Mouse (Mus musculus) mouse embryonic stem cell (cell line): ENCODE data around the gene 1700014D04Rik.
"Not testable (repeated sequence)": the region's sequence is repeated elsewhere in the genome, so short reads cannot be mapped to it uniquely, and the experiment has no call there.

Experiments used
- in situ Hi-C, 2 experiments: fragments of 300-500 bp; cut with MboI; formaldehyde crosslinking; loops; 1 replicate in 1 of 2; 3 replicates in 1 of 2; pipeline ENCODE4 v1.14.3; 2019 to 2020; ENCODE audit warnings: low sequenced_read_pairs in 2 of 2, low pct_unique_long_range_greater_than_20kb in 1 of 2, mixed read lengths in 1 of 2; ENCODE audit not compliant: unreplicated experiment in 1 of 2

Gene 1700014D04Rik

DNA sequence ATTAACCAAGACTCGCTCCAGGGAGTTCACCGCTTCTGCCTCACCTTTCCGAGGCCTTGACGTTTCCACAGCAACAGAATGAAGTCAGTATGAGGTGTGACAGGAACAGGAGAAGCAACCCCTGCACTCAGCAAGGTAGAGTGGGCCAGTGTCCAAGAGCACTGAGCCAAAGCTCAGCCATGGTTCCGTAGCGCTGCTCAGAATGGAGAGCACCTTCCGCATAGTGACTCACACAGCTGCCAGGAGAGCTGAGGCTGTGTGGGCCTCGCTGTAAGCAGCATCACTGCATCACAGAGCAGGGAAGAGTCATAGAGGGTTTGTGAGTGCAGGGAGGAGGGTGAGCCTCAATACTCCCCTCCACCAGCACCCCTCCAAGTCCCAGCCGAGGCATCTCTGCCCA is at the start of gene 1700014D04Rik:
Gene 1700014D04Rik, minus strand, starts transcription at position 42 of the 400 bp plus-strand sequence.
- in situ Hi-C loops, result no loop called here

DNA sequence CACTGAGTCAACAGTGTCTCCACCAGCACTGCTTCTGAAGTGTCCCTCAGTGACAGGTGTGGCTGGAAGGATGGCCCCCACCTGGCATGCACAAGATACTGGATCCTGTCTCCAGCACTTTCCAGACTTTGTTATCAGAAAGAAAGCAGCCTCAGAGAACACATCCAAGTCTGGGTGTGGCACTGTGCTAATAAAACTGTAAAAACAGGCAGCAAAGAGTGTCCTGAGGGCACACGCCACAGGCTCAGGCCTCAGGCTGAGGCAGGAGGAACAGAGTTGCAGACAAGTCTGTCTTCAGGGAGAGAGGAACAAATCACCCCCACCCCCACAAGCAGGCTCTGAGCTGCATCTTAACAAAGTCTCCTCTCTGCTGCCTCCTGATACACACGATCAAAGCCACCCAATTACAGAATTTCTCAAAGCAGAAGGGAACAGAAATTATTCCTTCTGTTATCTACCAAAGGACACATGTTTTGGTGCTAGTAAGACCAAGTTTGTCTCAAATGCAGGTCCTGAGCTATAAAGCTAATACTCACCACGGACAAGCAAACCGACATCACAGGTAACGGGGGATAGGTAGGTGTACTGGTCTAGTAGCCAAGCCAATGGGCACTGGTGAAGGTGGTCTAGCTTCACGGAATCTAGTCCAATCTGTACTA is 49.4 kb upstream of the 1700014D04Rik start:
- in situ Hi-C loops, result no loop called here

DNA sequence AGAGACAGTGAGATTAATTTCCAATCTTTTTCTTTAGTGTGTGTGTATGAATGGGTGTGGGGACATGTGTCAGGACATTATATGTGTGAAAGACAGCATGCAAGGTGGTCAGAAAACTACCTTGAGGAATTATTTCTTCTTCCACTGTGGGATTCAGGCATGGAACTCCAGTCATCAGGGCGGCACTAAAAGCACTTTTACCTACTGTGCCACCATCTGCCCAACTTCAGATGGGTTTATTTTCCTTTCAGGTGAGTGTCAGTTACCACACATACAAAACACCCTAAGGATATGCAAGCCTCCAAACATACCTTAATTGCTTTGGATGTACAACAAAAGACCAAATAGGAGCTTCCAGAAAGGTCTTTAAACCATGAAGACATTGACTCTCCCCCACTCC is 48.2 kb upstream of the 1700014D04Rik start:
- in situ Hi-C loops, result no loop called here

DNA sequence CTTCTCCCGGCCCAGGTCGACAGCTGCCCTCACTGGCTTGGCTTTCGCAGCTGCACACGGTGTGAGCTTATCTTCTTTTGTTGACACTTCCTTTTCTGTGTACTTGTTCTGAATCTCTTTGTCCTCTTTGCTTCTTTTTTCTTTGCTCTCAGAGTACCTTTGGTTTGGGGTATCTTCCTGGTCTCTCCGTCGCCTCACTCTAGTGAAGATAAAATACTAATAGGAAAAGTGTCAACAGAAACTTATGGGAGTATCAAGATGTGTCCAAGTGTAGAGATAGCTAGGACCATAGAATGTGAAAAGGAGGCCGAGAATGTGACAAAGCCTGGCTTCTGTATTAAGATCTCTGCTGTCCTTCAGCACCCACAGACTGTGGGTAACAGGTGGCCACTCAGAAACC is 35.6 kb upstream of the 1700014D04Rik start, which contains the start of gene Gm49354:
Gene Gm49354, minus strand, starts transcription at position 101 of the 400 bp plus-strand sequence.
- in situ Hi-C loops, result no loop called here

DNA sequence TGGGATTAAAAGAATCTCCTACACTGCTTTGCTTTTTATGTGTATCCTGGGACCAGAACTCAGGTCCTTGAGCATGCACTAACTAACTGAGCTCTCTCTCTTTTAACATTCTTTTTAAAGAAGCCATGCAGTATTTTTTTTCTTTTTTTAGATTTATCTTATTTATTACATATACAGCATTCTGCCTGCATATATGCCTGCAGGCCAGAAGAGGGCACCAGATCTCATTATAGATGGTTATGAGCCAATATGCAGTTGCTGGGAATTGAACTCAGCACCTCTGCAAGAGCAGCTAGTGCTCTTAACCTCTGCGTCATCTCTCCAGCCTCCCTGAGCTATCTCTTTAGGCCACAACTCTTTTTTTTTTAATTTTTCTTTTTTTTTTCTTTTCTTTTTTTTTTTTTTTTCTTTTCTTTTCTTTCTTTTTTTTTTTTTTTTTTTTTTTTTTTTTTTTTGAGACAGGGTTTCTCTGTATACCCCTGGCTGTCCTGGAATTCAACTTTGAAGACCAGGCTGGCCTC is 33.3 kb upstream of the 1700014D04Rik start:
- in situ Hi-C loops, result not testable (repeated sequence)

DNA sequence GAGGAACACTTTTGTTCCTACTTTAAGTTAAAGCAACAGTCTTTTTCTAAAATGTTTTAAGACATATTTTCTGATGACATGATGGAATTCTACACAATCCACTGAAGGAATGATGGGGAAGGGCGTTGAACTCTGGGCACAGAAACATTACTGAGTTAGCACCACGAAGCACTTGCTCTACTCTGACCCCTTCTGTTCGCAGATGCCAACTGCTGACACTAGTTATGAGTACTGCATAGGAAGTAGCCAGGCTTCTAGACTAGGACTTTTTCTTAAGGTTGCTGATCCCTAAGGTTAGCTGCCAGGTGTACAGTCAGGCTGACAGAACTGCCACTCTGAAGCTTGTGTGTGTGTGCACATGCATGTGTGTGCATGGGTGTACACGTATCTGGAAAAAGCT is 32.7 kb upstream of the 1700014D04Rik start:
- in situ Hi-C loops, result no loop called here

DNA sequence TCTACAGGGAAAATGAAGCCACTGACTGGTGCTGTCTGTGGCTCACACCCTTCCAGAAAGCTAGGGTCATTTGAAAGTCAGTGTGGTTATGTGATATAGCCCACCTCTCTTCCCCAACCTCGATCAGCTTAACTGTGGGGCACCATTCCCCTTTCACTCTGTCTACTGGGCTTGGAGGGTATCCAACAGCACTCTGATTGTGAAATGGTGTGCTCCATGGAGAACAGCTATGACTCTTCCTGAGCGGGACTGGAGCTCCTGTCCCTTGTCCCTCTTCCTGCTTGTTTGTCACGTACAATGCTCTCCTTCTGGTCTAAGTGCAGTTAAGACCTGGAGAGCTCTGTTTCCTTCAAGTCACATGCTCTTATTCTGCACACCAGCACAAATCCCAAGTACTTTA is 28.6 kb upstream of the 1700014D04Rik start:
- in situ Hi-C loops, result no loop called here

DNA sequence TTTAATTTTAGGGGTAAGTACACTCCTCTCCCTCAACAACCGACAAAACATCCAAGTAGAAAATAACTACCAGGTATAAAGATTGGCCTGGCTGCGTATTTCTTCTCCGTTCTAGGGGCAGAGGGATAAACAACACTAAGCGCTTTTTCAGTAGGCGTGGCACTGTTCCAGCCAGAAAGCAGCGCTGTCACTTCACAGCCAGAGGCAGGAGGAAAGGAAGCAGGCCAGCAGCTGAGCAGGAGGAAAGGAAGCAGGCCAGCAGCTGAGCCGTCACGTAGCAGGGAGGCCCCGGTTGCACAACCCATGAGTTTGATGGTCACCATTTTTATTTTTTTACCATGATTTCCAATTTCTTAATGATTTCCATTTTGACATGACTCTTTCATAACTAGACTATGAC is 24.7 kb upstream of the 1700014D04Rik start:
- in situ Hi-C loops, result no loop called here

DNA sequence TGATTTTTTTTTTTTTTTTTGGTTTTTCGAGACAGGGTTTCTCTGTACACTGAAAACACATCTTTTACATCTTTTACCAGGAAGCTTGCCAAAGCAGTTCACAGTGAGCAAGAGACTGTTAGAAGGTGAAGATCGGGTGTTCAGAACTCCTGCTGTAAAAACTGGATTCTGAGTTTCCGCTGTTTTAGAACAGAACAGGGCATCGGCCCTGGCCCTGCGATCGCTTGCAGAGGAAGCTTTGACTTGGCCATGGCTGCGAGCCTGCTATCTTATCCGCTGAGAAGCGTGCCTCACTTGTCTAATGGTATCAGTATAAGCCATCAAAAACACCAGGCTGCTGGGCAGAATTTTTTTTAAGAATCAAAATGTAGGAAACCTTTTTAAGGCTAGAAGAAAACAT is 24.3 kb upstream of the 1700014D04Rik start:
- in situ Hi-C loops, result no loop called here

DNA sequence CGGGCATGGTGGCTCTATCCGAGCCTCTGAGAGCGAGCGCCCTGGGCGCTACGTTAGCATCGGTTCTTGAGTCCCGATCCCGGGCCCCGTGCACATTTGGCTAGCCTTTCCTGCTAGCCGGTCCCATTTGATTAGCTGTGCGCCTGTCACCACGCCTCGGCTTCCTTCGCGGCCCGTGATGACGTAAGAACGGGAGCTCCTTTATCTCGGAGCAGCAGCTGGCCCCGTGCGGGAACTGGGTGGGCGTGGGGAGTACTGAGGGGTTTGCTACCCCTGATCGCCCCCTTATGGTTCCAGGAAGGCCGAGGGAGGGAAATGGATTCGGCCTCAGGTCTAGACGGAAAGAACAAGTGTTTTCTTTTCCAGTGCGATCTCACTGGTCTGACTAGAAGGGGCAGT is 23.6 kb upstream of the 1700014D04Rik start:
- in situ Hi-C loops, result no loop called here

DNA sequence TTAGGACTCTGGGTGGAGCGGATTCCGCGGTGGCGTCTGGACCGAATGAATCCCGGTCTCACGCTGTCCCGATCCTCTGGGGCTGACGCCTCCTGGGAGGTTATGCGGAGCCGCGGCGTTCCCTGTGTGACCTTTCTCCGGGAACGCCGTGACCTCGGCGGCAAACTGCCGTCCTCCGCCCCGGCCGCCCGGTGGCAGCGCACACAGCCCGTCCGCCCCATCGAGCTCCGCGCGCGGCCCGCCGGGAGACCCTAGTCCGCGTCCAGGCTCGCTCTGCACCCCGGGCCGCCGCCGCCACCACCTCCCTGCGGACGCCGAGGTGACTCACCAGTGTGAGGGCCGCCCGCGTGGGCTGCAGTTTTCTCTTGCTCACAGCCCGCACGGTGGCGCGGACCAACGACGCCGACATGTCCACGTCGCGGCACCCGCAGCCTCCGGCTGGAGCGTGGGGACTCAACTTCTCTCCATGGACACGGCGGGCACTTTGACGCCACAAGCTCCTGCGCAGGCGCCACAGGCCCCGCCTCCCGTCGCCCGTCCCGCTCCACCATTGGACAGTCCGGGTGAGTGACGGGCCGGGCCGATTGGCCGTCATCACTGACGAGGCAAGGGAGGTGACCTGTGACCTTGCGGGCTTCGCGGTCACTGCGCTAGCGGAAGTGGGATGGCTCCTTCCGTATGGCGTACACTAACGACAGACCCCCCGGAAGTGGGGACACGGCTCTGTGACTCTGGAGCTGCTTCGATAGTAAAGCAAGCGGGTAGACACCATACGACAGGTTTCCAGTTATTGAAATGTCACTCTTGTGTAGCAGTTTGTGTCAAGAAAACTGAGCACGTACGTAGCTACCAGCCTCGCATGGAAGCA is 23.0 kb upstream of the 1700014D04Rik start, which contains the start of gene Isca1:
Gene Isca1, minus strand, starts transcription at position 515 of the 868 bp plus-strand sequence.
- in situ Hi-C loops, result no loop called here

DNA sequence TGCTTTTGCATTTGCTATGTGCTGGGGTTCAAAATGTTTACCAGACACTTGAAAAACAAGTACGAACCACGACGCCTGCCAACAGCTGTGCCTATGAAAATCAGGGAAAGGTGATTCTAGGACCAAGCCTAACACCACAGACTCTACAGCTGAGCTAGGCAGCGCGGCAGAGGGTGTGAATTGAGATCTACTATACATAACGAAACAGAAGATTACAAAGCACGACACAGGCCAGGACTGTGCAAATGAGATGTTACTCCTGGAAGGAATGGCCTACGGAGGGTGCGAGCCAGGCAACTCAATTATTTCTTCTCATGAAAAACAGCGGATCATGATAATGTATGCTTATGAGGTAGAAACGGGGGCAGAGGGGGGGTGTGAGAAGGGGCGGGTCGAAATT is 22.0 kb upstream of the 1700014D04Rik start:
- in situ Hi-C loops, result no loop called here

DNA sequence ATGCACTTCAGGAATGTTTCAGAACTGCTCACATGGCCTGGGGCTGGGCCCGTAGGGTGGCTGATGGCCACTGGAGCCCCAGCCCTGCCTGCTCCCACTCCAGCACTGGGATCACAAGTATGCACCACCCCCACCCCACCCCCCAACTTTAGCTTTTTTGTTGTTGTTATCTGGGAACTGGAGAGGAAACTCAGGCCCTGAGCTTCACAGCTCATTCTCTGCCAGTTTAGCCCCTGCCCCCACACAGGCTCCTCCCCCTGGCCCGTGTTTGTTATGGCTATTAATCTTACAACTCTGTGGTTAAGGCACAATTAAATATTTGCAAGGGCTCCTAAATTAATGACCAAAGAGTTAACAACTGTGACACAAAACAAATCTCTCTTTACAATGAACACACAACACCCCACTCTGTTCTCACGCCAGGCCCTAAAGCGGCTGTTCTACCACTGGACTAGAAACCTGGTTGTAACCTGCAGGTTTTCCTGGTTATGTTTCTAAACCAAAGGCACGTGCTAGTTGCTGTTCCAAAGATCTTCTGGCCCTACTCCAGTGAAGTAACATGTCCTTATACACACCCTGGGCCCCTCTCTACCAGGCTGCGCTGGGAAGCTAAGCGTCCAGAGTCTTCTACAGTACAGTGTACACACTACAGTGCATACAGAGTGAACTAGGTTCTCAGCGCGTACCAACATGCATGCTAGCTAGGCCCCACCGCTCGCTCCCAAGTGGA is 20.4 kb upstream of the 1700014D04Rik start:
- in situ Hi-C loops, result no loop called here

DNA sequence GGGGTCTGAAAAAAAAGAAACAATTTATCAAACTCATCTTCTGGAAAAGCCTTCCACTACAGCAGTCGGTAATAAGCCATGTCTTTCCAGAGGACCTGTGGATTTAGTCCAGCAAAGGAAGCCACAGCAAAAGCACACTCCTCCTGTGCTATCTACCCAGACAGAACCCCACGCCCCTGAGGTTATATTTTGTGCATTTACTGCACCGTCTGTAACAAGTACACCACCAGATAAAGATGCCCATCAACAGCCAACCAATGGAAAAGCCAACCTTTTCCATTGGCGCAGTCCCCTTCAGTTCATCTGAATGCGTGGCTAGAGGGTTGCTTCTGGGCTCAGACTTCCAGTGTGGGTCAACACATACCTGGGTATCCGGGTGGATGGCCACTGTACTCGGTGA is 16.2 kb upstream of the 1700014D04Rik start:
- in situ Hi-C loops, result no loop called here

DNA sequence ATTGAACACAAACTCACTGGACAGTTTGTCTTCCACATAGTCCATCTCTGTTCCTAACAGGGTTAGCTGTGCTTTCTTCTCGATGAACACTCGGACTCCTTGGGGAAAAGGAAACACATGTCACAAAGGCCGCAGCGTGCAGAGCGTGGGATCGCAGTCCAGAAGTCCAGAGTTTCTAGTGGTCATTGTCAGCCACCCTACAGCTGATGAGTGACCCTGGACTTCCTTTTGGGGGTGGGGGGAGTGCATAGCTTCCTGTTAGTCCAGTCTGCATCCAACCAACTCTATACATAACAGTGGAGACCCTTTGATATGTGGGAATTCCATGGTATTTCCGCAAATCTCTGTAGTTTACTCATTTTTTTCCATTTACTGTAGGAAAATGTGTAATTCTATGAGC is 10.4 kb upstream of the 1700014D04Rik start:
- in situ Hi-C loops, result no loop called here

DNA sequence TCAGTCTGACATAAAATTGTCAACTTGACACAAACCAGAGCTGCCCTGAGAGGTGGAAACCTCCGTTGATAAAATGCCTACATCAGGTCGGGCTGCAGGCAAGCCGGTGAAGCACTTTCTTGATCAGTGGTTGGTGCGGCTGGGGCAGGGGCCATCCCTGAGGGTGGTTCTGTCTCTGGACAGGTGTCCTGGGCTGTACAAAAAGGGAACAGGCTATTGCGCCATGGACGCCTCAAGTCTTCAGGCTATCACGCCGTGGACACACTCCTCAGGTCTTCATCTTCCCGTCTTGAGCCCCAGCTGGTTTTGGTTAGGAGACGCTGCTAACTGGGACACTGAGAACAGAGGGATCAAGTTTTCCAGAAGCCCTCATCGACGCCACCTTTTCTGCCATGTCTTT is 3.8 kb upstream of the 1700014D04Rik start:
- in situ Hi-C loops, result no loop called here

DNA sequence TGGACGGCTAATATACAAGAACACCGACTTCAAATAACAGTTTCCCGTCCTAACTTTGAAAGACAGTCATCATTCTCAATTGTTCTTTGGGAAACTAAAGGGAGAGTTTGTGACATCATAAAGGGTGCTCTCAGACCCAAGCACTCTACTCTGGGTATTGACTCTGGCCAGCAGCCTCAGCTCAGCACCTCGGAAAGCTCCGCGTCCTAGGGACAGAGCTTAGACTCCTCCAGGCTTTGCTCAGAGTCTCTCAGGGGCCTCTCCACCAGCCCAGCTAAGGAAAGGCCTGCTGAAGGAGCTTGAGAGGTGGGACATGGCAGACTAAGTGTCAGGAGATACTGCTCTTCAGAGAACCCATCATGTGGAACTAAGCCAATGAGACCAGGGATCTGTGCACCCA is 388 bp downstream of the 1700014D04Rik start:
- in situ Hi-C loops, result no loop called here

DNA sequence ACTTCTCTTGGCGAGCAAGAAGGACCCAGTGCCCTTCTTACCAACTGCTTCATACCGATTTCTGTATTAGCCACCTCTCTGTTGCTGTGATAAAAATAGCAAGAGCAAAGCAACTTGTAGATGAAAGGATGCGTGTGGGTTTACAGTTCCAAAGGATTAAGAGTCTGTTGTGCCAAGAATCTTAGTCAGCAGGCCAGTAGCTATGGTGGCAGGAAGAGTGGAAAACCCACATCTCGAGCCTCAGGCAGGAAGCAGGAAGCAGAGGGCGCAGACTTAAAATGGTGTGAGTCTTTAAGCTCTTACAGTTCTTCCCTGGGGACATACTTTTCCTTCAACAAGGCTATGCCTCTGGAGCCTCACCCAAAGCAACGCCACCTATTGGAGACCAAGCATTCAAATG is 1.1 kb downstream of the 1700014D04Rik start:
- in situ Hi-C loops, result no loop called here

DNA sequence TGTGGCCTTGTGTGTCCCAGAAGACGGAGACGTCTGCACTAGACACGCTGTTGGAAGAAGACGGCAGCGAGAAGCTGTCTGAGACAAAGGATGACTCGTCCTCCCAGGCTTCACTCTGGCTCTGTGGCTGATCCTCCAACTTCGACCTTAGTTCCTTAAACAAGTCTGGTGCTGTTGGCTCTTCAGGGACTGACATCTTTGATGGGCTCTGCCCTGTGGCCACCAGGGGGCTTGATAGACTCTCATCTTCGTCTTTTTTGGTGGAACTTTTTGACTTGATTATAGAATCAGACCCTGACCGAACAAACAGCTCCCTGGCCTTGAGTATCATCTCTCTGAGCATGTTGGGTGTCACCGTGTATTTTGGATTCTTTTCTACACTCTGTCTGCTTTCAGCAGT is 4.9 kb downstream of the 1700014D04Rik start:
- in situ Hi-C loops, result no loop called here
